Mouse (Mus musculus) brain, embryonic 14.5 days (tissue): Measurements from ENCODE around the gene Lztr1. TPM values are rescaled to one million over a fixed set of nuclear protein-coding genes. Genes with fewer than 3 reads are reported as not detected.

ENCODE experiments used
- DNase-seq: peaks from one replicate; pipeline ENCODE4 v3.0.0-alpha.2; 2011; ENCODE audit warnings: low read depth
- CTCF ChIP-seq: fragments of 200-500 bp; IDR thresholded peaks from 2 replicates; pipeline ENCODE4 v1.5.1; 2012; ENCODE audit warnings: inconsistent platforms, mild to moderate bottlenecking, moderate library complexity, borderline replicate concordance; ENCODE audit not compliant: insufficient read depth, insufficient read length; ENCODE audit errors: extremely low read depth
- POLR2A ChIP-seq: fragments of 200-500 bp; IDR thresholded peaks from 2 replicates; pipeline ENCODE4 v1.6.1; 2012; ENCODE audit warnings: mild to moderate bottlenecking, inconsistent platforms, borderline replicate concordance; ENCODE audit not compliant: poor library complexity, insufficient read depth, insufficient read length, severe bottlenecking; ENCODE audit errors: extremely low read depth
- polyA plus RNA-seq: library from polyadenylated mRNA; depleted of rRNA; stranded (reverse); fragments of >200 nt; gene quantifications from 2 replicates; pipeline ENCODE4 v1.2.3, GENCODE M21; 2012

Lztr1 gene
- polyA plus RNA-seq, 1 experiment: 309 TPM

DNA sequence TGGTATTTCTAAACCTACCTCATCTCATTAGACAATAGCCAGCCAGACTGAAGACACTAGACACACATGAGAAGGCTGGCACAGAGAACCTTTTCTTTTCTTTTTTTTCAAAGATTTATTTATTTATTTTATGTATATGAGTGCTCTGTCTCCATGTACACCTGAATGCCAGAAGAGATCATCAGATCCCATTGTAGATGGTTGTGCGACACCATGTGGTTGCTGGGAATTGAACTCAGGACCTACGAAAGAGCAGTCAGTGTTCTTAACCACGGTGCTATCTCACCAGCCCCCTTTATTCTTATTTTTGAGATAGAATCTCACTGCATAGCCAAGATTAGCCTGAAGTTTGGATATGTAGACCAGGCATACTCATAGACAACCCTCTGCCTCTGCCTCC, 28.1 kb downstream of the Lztr1 start:
- no peak for DNase-seq
- TF ChIP-seq POLR2A (no peak), CTCF (no peak)

DNA sequence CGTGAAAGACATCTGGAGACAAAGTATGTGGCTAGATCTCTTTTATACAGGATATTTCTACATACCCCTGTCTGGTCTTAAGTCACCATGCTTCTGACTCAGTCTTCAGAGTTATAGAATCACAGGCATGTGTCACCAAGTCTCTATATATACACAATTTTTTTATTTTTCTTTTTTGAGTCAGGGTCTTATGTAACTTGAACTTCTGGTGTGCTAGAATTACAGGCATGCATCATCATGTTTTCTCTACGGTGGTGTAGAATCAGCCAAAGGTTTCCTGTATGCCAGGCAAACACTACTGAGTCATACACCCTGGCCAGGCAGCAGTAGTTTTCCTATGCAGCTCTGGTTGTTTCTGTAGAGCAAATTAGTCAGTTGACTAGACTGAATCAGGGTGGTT, 34.1 kb downstream of the Lztr1 start:
- no peak for DNase-seq
- TF ChIP-seq CTCF (no peak), POLR2A (no peak)

DNA sequence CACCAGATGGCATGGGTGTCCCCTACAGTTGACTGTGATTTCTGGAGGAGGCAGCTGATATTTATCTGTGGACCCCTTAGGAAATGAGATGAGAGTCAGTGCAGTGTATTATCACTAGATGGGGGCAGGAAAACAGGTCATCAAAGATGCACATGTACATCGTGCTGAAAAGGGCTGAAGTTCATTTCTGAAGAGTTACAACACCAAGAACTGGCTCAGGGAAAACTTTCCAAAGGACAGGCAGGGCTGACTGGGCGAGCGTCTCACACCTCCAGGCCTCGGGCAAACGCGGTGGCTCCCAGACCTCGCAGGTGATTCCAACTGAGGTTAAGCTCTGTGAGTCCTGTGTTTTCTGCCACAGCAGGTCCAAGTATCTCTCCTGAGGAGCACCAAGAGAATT, 44.3 kb downstream of the Lztr1 start:
- no peak for DNase-seq

DNA sequence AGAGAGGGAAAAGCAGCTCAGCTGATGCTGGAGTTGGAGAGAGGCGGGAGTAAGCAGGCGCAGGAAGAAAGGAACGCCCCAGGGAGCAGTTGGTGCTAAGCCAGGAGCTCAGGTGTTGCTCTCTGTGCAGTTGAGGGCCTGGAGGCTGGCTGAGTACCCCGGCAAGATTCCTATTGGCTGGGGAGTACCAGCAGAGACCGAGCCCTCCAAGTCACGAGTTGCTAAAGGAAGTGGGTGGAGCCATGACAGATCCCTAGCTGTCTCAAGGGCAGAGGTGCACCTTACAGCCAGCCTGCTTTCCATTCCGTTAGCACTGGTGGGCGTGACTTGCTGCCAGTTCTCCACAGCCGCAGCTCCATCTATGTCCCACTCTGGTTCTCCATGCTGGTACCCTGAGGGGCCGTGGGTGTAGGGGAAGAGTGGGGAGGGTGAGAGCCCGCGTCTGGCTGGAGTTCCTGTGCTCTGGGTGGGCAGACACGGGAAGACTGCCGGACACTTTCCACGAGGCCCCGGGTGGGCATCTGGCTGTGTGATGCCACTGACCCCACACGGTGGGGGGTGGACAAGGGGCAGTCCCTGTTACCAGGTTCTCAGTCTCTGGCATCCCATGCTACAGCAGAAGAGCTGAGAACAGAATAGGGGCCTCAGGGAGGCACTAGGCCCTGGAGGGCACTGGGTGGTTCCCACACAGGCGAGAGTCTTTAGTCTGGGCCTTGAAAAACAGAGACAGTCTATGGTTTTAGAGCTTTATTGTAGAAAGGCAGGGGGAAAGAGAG, 45.6 kb downstream of the Lztr1 start:
- DNase-seq: peak; percentile 78
- TF ChIP-seq POLR2A: no peak
- no peak for TF ChIP-seq CTCF

More for the DNA sequence above, 44.3 kb downstream of the Lztr1 start:
- TF ChIP-seq CTCF: no peak
- TF ChIP-seq POLR2A: no peak

DNA sequence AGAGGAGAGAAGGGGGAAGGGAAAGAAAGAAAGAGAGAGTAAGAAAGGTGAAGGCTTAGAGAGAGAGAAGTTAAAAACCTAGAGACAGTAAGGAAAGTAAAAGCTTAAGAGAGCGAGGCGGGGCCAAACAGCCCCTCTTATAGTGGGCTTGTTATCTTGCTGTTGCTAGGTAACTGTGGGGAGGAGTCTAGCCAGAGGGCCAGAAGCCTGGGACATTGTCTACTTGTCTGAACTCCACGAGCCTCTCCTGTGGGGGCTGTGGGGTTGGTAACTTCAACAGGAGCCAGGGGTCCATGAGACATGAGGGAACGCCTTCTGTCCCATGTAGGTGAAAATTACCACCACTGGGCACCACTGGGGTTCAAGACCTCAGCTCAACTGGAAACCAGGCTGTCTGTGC, 46.2 kb downstream of the Lztr1 start:
- DNase-seq: peak; percentile 55

DNA sequence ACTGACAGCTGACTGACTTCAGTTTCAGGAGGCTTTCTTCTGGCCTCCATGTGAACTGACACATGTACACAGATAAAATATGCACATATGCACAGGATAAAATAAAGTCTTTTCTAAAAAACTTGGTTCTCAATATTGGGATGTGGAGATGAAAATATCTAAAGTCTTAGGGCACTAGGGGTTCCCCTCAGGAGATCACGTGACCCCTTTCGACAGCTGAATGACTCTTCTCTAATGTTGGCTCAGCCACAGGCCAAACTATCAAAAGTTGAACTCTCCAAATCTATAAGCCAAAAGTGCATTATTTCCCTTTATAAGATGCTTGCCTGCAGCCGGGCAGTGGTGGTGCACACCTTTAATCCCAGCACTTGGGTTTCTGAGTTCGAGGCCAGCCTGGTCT, 47.7 kb downstream of the Lztr1 start:
- no peak for DNase-seq
- no peak for TF ChIP-seq CTCF
- no peak for TF ChIP-seq POLR2A

DNA sequence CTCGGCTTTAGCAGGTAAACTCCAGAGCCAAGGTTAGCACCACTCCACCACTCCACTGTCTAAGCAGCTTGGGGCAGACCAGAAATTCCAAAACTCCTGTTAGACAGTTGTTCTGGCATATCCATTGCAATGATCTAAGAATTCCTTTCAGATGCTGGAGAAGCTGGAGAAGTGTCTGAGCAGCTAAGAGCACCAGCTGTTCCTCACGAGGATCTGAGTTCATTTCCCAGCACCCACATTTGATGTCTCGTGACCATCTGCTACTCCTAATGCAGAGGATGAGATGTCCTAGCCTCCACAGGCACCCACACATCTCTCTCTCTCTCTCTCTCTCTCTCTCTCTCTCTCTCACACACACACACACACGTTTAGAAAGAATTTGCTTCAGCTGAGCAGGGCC, 48.4 kb downstream of the Lztr1 start:
- no peak for DNase-seq
- no peak for TF ChIP-seq POLR2A
- TF ChIP-seq CTCF: no peak

DNA sequence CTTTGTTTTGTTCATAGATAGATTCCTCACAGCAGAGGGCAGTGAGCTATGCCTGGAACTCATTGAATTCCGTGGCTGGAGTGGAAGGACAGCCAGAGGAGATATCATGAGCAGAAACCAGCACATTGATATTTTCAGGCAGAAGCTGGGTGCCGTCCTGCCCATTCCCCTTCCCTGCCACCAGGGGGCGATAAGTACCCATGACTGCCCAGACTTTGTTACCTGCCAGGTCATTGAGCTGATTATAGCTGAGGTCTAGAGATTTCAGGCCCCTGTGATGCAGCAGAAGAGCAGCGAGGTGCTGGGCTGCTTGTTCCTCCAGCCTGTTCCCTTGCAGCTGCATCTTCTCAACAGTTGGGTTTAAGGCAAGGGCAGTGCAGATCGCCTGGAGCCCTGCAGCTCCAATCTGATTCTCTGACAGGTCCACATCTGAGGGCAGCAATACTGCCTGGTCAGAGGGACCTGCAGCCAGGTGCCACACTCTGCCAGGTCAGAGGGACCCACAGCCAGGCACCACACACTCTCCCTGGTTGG, 49.5 kb downstream of the Lztr1 start:
- peak; percentile 77 for DNase-seq
- no peak for TF ChIP-seq POLR2A
- peak; percentile 99 for TF ChIP-seq CTCF

DNA sequence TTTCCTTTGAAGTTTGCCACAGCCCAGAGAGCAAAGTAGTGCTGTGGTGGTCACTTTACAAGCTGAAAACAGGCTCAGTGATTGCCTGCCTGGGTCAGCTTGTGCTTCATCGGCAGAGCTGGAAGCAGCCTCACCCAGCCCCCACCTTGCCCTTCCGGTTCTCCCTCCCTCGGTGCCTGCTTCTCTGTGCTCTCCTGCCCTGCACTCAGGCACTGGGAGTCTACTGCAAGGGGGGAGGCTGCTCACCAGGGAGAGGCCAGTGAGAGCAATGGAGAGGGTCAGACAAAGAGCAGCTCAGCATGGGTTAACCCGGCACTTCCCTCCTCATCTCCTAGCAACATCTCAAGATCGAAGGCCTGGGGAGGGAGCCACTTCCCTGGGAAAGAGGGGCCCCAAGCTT, 50.3 kb downstream of the Lztr1 start:
- no peak for TF ChIP-seq CTCF
- TF ChIP-seq POLR2A: no peak
- DNase-seq: peak; percentile 44

DNA sequence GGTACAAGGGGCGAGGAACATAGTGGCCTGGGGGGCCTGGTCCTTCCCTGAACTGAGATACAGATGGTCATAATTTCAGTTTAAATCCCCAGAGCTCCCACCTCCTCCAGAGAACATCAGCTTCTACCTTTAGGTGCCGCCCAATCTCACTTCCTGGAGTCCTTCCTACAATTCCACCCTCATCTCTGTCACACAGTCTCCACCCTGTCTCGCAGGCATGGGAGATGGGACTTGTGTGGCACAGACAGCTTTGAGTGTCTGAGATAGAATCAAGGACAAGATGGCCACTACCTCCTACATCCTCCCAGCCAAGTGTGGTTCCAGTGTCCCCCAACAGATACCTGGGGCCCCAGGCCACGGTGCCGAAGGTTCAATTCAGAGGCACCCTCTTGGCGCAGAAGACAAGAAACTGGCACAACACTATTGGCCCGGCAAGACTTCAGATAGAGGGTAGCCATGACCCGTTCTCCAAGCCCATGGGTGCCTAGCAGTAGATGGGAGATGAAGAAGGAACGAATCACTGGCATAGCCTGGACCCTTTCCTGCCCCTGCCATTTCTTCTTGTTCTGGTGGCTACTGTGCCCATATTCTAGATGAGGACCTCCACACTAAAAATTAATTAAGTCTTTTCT, 51.0 kb downstream of the Lztr1 start:
- DNase-seq: no peak

DNA sequence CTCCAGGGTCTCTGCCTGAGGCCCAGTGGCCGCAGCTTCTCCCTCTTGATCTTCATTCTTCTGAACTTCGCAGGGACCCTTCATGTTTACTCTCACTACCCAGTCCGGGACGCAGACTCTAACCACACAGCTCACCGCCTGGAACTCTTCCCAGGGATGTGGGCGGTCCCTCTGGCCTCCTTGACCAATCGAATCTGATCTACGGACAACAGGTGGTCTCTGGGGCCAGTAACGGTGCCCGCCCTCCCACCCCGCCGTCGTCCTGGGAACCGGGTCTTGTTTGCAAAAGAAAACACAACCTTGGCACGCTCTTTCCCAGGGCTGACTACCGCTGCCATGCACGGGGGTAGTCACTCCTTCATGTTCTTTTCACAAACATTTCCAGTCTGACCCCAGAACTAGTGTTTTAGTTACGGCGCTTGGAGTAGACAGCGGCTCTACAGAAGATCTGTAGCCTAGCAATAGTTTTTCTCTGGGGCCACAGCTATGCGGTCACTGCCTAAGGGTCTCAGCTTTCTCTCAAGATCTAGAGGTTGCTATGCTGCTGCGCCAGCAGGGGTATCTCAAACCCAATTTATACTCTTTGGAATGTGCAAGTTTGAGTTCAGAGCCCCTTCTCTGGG, 52.8 kb downstream of the Lztr1 start, which contains the start of gene Lrrc74b:
Lrrc74b (minus strand) TSS at position 120 of the 623 bp plus-strand sequence.
- TF ChIP-seq CTCF (no peak), POLR2A (no peak)
- DNase-seq: peak; percentile 85

More for the DNA sequence above, 51.0 kb downstream of the Lztr1 start:
- TF ChIP-seq CTCF (no peak), POLR2A (no peak)
